Mouse (Mus musculus): ENCODE measurements around the gene Myo5c. TPM values are rescaled to one million over a fixed set of nuclear protein-coding genes. Genes with fewer than 3 reads are reported as not detected.
A peak's percentile ranks its signal among the peaks of the same experiment; 100 is the strongest.

The Myo5c gene
- total and polyA plus RNA-seq, 2 experiments from 2014 or later = 0.22 to 0.62 TPM

- no peak for ATAC-seq (ENCODE audit: low FRiP score)
- no peak overlapping the region for H3K4me3 ChIP-seq (ENCODE audit: low read depth, low read length)
- 92% methylated on average over 2 of the region's 2 CpGs for WGBS
- no peaks in the 10 kb centered on the region for H3K4me1 ChIP-seq (ENCODE audit: insufficient read depth, low read length)
- H3K4me2 ChIP-seq (ENCODE audit: low read depth, low read length, poor library complexity, severe bottlenecking) = no peak overlapping the region
- H3K9me3 ChIP-seq (ENCODE audit: low read length) = no peaks in the 10 kb centered on the region
- H3K27me3 ChIP-seq (ENCODE audit: insufficient read depth, low read length) = no peaks in the 10 kb centered on the region
- no peak overlapping the region for H3K9ac ChIP-seq (replicated peaks; ENCODE audit: low read length, poor library complexity, severe bottlenecking)
- DNase-seq (ENCODE audit: low spot score) = no peak
- TF ChIP-seq CTCF (IDR thresholded peaks at IDR 0.05) = no peak
- H3K36me3 ChIP-seq (ENCODE audit: insufficient read depth, low read length) = peaks cover 31% of the 10 kb centered on the region
- no peak overlapping the region for H3K27ac ChIP-seq (ENCODE audit: low read depth, low read length)
These were observed 29.8 kb upstream of the Myo5c start for GRCm38 (mm10) chr9:75202036-75202435.

DNA sequence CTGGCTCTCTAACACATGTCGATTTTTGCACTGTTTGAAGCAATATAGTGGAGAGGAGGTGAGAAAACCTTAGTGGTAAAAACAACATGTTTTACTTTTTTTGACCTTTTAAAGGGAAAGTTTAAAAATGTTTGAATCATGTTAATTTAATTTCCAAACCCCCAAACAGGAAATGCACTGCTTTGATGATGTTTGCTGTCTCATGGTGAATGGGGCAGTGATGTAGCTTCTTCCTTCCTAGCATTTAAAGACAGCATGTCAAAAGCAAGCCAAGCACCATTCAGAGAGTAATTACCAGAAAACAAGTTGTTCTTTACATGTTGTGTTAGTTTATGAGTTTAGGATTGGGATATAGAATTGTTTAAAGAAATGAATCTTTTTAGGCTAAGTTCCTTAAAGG, 22.6 kb upstream of the Myo5c start:
- WGBS = 90% methylated on average over 1 of the region's 1 CpGs
- no peaks in the 10 kb centered on the region for H3K4me1 ChIP-seq (ENCODE audit: insufficient read depth, low read length)
- no peak overlapping the region for H3K9ac ChIP-seq (replicated peaks; ENCODE audit: low read length, poor library complexity, severe bottlenecking)
- no peaks in the 10 kb centered on the region for H3K9me3 ChIP-seq (ENCODE audit: low read length)
- peaks cover 37% of the 10 kb centered on the region for H3K36me3 ChIP-seq (ENCODE audit: insufficient read depth, low read length)
- H3K4me2 ChIP-seq (ENCODE audit: low read depth, low read length, poor library complexity, severe bottlenecking) = no peak overlapping the region
- H3K4me3 ChIP-seq (ENCODE audit: low read depth, low read length) = no peak overlapping the region
- no peaks in the 10 kb centered on the region for H3K27me3 ChIP-seq (ENCODE audit: insufficient read depth, low read length)
- no peak for ATAC-seq (ENCODE audit: low FRiP score)
- no peak overlapping the region for H3K27ac ChIP-seq (ENCODE audit: low read depth, low read length)
- DNase-seq (ENCODE audit: low spot score) = no peak
- TF ChIP-seq CTCF (IDR thresholded peaks at IDR 0.05) = no peak

DNA sequence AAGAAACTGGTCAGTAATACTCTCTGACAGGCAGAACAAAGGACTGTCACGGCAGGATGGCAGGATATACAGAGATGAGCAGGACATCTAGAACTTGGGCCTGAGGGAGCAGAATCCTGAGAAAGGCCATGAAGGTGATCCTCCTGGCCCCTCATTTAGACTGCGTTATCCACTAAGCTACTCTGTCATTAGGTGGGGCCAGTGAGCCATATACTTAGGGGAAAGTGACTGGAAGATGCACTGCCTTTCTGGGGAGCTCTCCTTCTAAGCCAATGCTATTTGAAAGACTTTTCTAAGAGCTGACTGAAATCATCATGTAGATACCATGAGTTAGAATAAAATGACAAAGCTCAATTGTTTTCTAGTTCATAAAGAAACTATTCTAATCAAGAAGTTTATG, 21.6 kb upstream of the Myo5c start:
- H3K9me3 ChIP-seq (ENCODE audit: low read length) = no peaks in the 10 kb centered on the region
- no peak overlapping the region for H3K27ac ChIP-seq (ENCODE audit: low read depth, low read length)
- no peak for ATAC-seq (ENCODE audit: low FRiP score)
- peak; percentile 28 for TF ChIP-seq CTCF (IDR thresholded peaks at IDR 0.05)
- no peak overlapping the region for H3K4me2 ChIP-seq (ENCODE audit: low read depth, low read length, poor library complexity, severe bottlenecking)
- DNase-seq (ENCODE audit: low spot score) = no peak
- no peaks in the 10 kb centered on the region for H3K4me1 ChIP-seq (ENCODE audit: insufficient read depth, low read length)
- H3K4me3 ChIP-seq (ENCODE audit: low read depth, low read length) = no peak overlapping the region
- peaks cover 44% of the 10 kb centered on the region for H3K36me3 ChIP-seq (ENCODE audit: insufficient read depth, low read length)
- H3K9ac ChIP-seq (replicated peaks; ENCODE audit: low read length, poor library complexity, severe bottlenecking) = no peak overlapping the region
- WGBS = 51% methylated on average over 2 of the region's 2 CpGs
- no peaks in the 10 kb centered on the region for H3K27me3 ChIP-seq (ENCODE audit: insufficient read depth, low read length)

DNA sequence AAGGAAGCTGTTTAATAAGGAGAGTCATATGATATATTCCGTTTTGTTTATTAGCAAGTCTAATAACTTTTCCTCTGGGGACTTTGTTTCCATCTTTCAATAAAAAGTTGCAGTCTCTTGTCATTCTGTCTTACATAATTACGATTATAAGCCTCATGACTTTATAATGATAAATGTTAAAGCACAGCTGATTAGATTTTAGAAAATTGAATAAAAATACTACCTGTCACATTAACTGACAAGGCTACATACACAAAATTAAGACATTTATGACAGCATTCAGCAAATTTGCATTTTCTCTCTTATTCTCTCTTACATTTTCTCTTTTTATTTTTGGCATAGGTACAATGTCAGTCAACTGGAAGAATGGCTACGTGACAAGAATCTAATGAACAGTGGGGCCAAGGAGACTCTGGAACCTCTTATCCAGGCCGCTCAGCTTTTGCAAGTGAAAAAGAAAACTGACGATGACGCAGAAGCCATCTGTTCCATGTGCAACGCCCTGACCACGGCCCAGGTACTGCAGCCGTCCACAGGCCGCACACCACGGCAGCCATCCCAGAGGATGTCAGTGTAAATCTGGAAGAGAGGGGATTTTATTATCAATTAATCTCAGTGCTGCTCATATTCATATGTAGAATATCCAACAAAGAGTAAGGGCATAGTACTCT, 16.9 kb upstream of the Myo5c start:
- DNase-seq (ENCODE audit: low spot score) = peak; percentile 30
- Histone ChIP-seq H3K4me1 (ENCODE audit: insufficient read depth, low read length) (no peaks in the 10 kb centered on the region), H3K27me3 (ENCODE audit: insufficient read depth, low read length) (no peaks in the 10 kb centered on the region), H3K27ac (ENCODE audit: low read depth, low read length) (no peak overlapping the region), H3K4me3 (ENCODE audit: low read depth, low read length) (no peak overlapping the region), H3K4me2 (ENCODE audit: low read depth, low read length, poor library complexity, severe bottlenecking) (no peak overlapping the region), H3K9me3 (ENCODE audit: low read length) (no peaks in the 10 kb centered on the region), H3K9ac (replicated peaks; ENCODE audit: low read length, poor library complexity, severe bottlenecking) (no peak overlapping the region), H3K36me3 (ENCODE audit: insufficient read depth, low read length) (peaks cover 59% of the 10 kb centered on the region)
- ATAC-seq (ENCODE audit: low FRiP score) = no peak
- WGBS = 81% methylated on average over 11 of the region's 11 CpGs
- no peak for TF ChIP-seq CTCF (IDR thresholded peaks at IDR 0.05)

- ATAC-seq (ENCODE audit: low FRiP score) (no peak), DNase-seq (ENCODE audit: low spot score) (no peak)
- H3K36me3 ChIP-seq (ENCODE audit: insufficient read depth, low read length) = peaks cover 27% of the 10 kb centered on the region
- 84% methylated on average over 5 of the region's 5 CpGs for WGBS
- TF ChIP-seq CTCF (IDR thresholded peaks at IDR 0.05) = no peak
- no peak overlapping the region for H3K27ac ChIP-seq (ENCODE audit: low read depth, low read length)
- H3K4me1 ChIP-seq (ENCODE audit: insufficient read depth, low read length) = no peaks in the 10 kb centered on the region
- no peaks in the 10 kb centered on the region for H3K9me3 ChIP-seq (ENCODE audit: low read length)
- H3K27me3 ChIP-seq (ENCODE audit: insufficient read depth, low read length) = no peaks in the 10 kb centered on the region
- H3K9ac ChIP-seq (replicated peaks; ENCODE audit: low read length, poor library complexity, severe bottlenecking) = no peak overlapping the region
- H3K4me2 ChIP-seq (ENCODE audit: low read depth, low read length, poor library complexity, severe bottlenecking) = no peak overlapping the region
- no peak overlapping the region for H3K4me3 ChIP-seq (ENCODE audit: low read depth, low read length)
These were observed 11.9 kb upstream of the Myo5c start for GRCm38 (mm10) chr9:75219942-75220341.

- no peak for TF ChIP-seq CTCF (IDR thresholded peaks at IDR 0.05)
- Histone ChIP-seq H3K4me1 (ENCODE audit: insufficient read depth, low read length) (no peaks in the 10 kb centered on the region), H3K4me2 (ENCODE audit: low read depth, low read length, poor library complexity, severe bottlenecking) (no peak overlapping the region), H3K9ac (replicated peaks; ENCODE audit: low read length, poor library complexity, severe bottlenecking) (no peak overlapping the region), H3K4me3 (ENCODE audit: low read depth, low read length) (no peak overlapping the region), H3K27me3 (ENCODE audit: insufficient read depth, low read length) (no peaks in the 10 kb centered on the region), H3K27ac (ENCODE audit: low read depth, low read length) (no peak overlapping the region), H3K36me3 (ENCODE audit: insufficient read depth, low read length) (peaks cover 12% of the 10 kb centered on the region), H3K9me3 (ENCODE audit: low read length) (no peaks in the 10 kb centered on the region)
- ATAC-seq (ENCODE audit: low FRiP score) (no peak), DNase-seq (ENCODE audit: low spot score) (peak; percentile 18)
- WGBS = 70% methylated on average over 10 of the region's 10 CpGs
These were observed 10.2 kb upstream of the Myo5c start for GRCm38 (mm10) chr9:75221420-75222287.

All from midbrain, postnatal 0 days (tissue).